Mouse (Mus musculus) right cerebral cortex, postnatal 10 days (tissue): ENCODE data around the gene Tgfbr2.

ENCODE experiments used
- DNase-seq, 2 experiments: peaks; one replicate each; pipeline ENCODE4 v3.0.0; 2021; ENCODE audit warnings: low spot score in 2 of 2

Tgfbr2 gene

GRCm38 (mm10) chr9:116156501-116156900 is 18.7 kb downstream of the Tgfbr2 start:
- no peak for DNase-seq

GRCm38 (mm10) chr9:116152878-116153277 is 22.3 kb downstream of the Tgfbr2 start:
- no peak for DNase-seq

GRCm38 (mm10) chr9:116150725-116151396 is 24.3 kb downstream of the Tgfbr2 start:
- DNase-seq: no peak

GRCm38 (mm10) chr9:116148809-116149208 is 26.4 kb downstream of the Tgfbr2 start:
- DNase-seq: no peak

GRCm38 (mm10) chr9:116146235-116146634 is 28.9 kb downstream of the Tgfbr2 start:
- no peak for DNase-seq

GRCm38 (mm10) chr9:116145231-116145641 is 29.9 kb downstream of the Tgfbr2 start:
- peak in 1 of 2 experiments; percentile 44 for DNase-seq

- no peak for DNase-seq
Observed at GRCm38 (mm10) chr9:116140422-116140821, 34.7 kb downstream of the Tgfbr2 start.

GRCm38 (mm10) chr9:116139549-116139948 is 35.6 kb downstream of the Tgfbr2 start:
- DNase-seq: no peak

- peak in 1 of 2 experiments; percentile 44 for DNase-seq
Observed at GRCm38 (mm10) chr9:116138595-116139134, 36.5 kb downstream of the Tgfbr2 start.

GRCm38 (mm10) chr9:116137645-116138044 is 37.5 kb downstream of the Tgfbr2 start:
- no peak for DNase-seq

- DNase-seq: no peak
Observed at GRCm38 (mm10) chr9:116136811-116137210, 38.3 kb downstream of the Tgfbr2 start.

GRCm38 (mm10) chr9:116136146-116136545 is 39.0 kb downstream of the Tgfbr2 start:
- DNase-seq: no peak

GRCm38 (mm10) chr9:116134488-116134887 is 40.7 kb downstream of the Tgfbr2 start:
- DNase-seq: no peak

GRCm38 (mm10) chr9:116133312-116133980 is 41.7 kb downstream of the Tgfbr2 start:
- no peak for DNase-seq

GRCm38 (mm10) chr9:116128886-116129285 is 46.3 kb downstream of the Tgfbr2 start:
- DNase-seq: no peak

- DNase-seq: no peak
Observed at GRCm38 (mm10) chr9:116128311-116128710, 46.8 kb downstream of the Tgfbr2 start.

- no peak for DNase-seq
Observed at GRCm38 (mm10) chr9:116126494-116126893, 48.7 kb downstream of the Tgfbr2 start.

GRCm38 (mm10) chr9:116122969-116123589 is 52.1 kb downstream of the Tgfbr2 start:
- peak; percentile 57 to 61 for DNase-seq

GRCm38 (mm10) chr9:116122544-116122943 is 52.6 kb downstream of the Tgfbr2 start:
- DNase-seq: no peak

GRCm38 (mm10) chr9:116121472-116121871 is 53.7 kb downstream of the Tgfbr2 start:
- DNase-seq: no peak

GRCm38 (mm10) chr9:116119990-116120389 is 55.2 kb downstream of the Tgfbr2 start:
- DNase-seq: no peak

- no peak for DNase-seq
Observed at GRCm38 (mm10) chr9:116118332-116118872, 56.8 kb downstream of the Tgfbr2 start.
